Comparison of ENCODE assay signal across 8 mouse cellular contexts in the genomic region with DNA sequence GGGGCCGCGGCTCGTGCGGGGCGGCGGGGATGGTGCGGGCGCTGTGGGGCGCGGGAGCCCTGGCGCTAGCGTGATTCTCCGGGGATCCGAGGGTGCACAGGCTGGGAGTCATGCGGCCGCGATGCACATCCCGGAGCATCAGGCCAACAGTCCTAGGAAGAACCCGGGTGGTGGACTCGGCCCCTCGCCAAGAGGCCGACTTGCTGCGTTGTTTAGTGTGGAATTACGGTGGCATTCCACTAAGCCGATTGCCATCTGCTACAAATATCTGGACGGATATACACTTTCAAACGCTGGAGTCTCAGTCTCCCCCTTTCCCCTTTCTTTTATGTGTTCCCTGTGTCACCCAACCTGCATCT. TPM values are rescaled to one million over a fixed set of nuclear protein-coding genes. Genes with fewer than 3 reads are reported as not detected.
A peak's percentile ranks its signal among the peaks of the same experiment; 100 is the strongest.
DNase-seq lines count a peak whose midpoint lies in the region; ATAC-seq and TF ChIP-seq lines count a peak whose summit lies in the region.

No protein-coding gene starts in this region.

- ATAC-seq in embryonic facial prominence, embryonic 12.5 days (ENCODE audit: insufficient number of reproducible peaks, insufficient read depth, low FRiP score, low TSS enrichment), result peak; percentile 86
- peak; percentile 76 for ATAC-seq in intestine, embryonic 16.5 days
- peak; percentile 79 for ATAC-seq in neural tube, embryonic 13.5 days (ENCODE audit: low read depth)

- H3K4me3 ChIP-seq in left cerebral cortex, adult 2 months, result peak overlapping the region; percentile 95
- peak overlapping the region; percentile 92 for H3K4me3 ChIP-seq in embryonic facial prominence, embryonic 12.5 days
- peak overlapping the region; percentile 90 for H3K4me3 ChIP-seq in intestine, embryonic 16.5 days (ENCODE audit: low read length)
- H3K4me3 ChIP-seq in neural tube, embryonic 13.5 days, result peak overlapping the region; percentile 80

- peak overlapping the region; percentile 80 for H3K27ac ChIP-seq in left cerebral cortex, adult 2 months
- peak overlapping the region; percentile 91 for H3K27ac ChIP-seq in embryonic facial prominence, embryonic 12.5 days
- H3K27ac ChIP-seq in intestine, embryonic 16.5 days (ENCODE audit: low read length), result peak overlapping the region; percentile 82
- H3K27ac ChIP-seq in neural tube, embryonic 13.5 days (replicated peaks), result peak overlapping the region; percentile 88

- no peaks in the 10 kb centered on the region for H3K9me3 ChIP-seq in embryonic facial prominence, embryonic 12.5 days
- H3K9me3 ChIP-seq in intestine, embryonic 16.5 days (ENCODE audit: control insufficient read depth, low read length), result no peaks in the 10 kb centered on the region
- no peaks in the 10 kb centered on the region for H3K9me3 ChIP-seq in neural tube, embryonic 13.5 days

- H3K9ac ChIP-seq in embryonic facial prominence, embryonic 12.5 days, result peak overlapping the region; percentile 92
- peak overlapping the region; percentile 94 for H3K9ac ChIP-seq in intestine, embryonic 16.5 days (ENCODE audit: low read depth, low read length)
- H3K9ac ChIP-seq in neural tube, embryonic 13.5 days, result peak overlapping the region; percentile 87

- no peaks in the 10 kb centered on the region for H3K27me3 ChIP-seq in embryonic facial prominence, embryonic 12.5 days
- no peaks in the 10 kb centered on the region for H3K27me3 ChIP-seq in intestine, embryonic 16.5 days (replicated peaks; ENCODE audit: control insufficient read depth, insufficient read depth, low read length)
- no peaks in the 10 kb centered on the region for H3K27me3 ChIP-seq in neural tube, embryonic 13.5 days

- no peak for TF ChIP-seq CTCF in left cerebral cortex, adult 2 months (IDR thresholded peaks at IDR 0.05)

- DNase-seq in left cerebral cortex, adult 2 months (ENCODE audit: extremely low spot score in 1 of 2, low spot score in 2 of 2), result no peak
- DNase-seq in left cerebral cortex, adult 11 months (ENCODE audit: low spot score), result no peak
- no peak for DNase-seq in gastrocnemius, adult 8-10 months (ENCODE audit: low spot score in 2 of 2)
- no peak for DNase-seq in MN1 (ENCODE audit: low spot score)
- DNase-seq in urinary bladder, postnatal 36 days (ENCODE audit: low spot score in 2 of 2), result no peak

- 1% methylated on average over 27 of the region's 27 CpGs for WGBS in embryonic facial prominence, embryonic 12.5 days
- WGBS in intestine, embryonic 16.5 days, result 0% methylated on average over 26 of the region's 27 CpGs
- 0% methylated on average over 26 of the region's 27 CpGs for WGBS in neural tube, embryonic 13.5 days

- no peaks in the 10 kb centered on the region for H3K4me1 ChIP-seq in embryonic facial prominence, embryonic 12.5 days
- H3K4me1 ChIP-seq in intestine, embryonic 16.5 days (ENCODE audit: control insufficient read depth, insufficient read depth, low read length), result no peaks in the 10 kb centered on the region
- peaks cover 10% of the 10 kb centered on the region for H3K4me1 ChIP-seq in neural tube, embryonic 13.5 days (replicated peaks)

- intact Hi-C loops in left cerebral cortex, adult 2 months (cut with DNase I), result loop anchor here (2.0 to 10.0 kb wide), 4 partner anchors 213 to 745 kb away; no protein-coding TSS in a partner anchor

- peak overlapping the region; percentile 90 for H3K4me2 ChIP-seq in embryonic facial prominence, embryonic 12.5 days (replicated peaks)
- peak overlapping the region; percentile 65 for H3K4me2 ChIP-seq in intestine, embryonic 16.5 days (ENCODE audit: low read depth, low read length)
- peak overlapping the region; percentile 70 for H3K4me2 ChIP-seq in neural tube, embryonic 13.5 days

- H3K36me3 ChIP-seq in embryonic facial prominence, embryonic 12.5 days, result no peaks in the 10 kb centered on the region
- no peaks in the 10 kb centered on the region for H3K36me3 ChIP-seq in intestine, embryonic 16.5 days (ENCODE audit: control insufficient read depth, insufficient read depth, low read length)
- no peaks in the 10 kb centered on the region for H3K36me3 ChIP-seq in neural tube, embryonic 13.5 days

RNA-seq across cellular contexts. Expression of gene Xrcc4, which starts 0.4 kb away (rescaled TPM):
- 10 to 100 TPM; 11.6 to 16.8 TPM for total RNA-seq in left cerebral cortex, adult 2 months (2021)
- polyA plus RNA-seq in embryonic facial prominence, embryonic 12.5 days (2016; fragmentation: Nextera tagmentation; extraction: Ambion mirVana), result 8.8 and 10.2 TPM in 2 replicates
- polyA plus RNA-seq in intestine, embryonic 16.5 days (2015; fragmentation: Nextera tagmentation; extraction: Ambion mirVana), result 12.5 and 13.9 TPM in 2 replicates
- 13.7 and 15.8 TPM in 2 replicates for polyA plus RNA-seq in neural tube, embryonic 13.5 days (2015; fragmentation: Nextera tagmentation; extraction: Ambion mirVana)
- 1 to 10 TPM; 6.1 to 8.3 (median 7.5) TPM for total RNA-seq in gastrocnemius, adult 8-10 months (2022)

RNA-seq across cellular contexts. Expression of gene Tmem167, which starts 0.9 kb away (rescaled TPM):
- total RNA-seq in left cerebral cortex, adult 2 months (2021), result 10 to 100 TPM; 23.4 to 25.0 TPM
- 71.1 and 73.6 TPM in 2 replicates for polyA plus RNA-seq in embryonic facial prominence, embryonic 12.5 days (2016; fragmentation: Nextera tagmentation; extraction: Ambion mirVana)
- polyA plus RNA-seq in intestine, embryonic 16.5 days (2015; fragmentation: Nextera tagmentation; extraction: Ambion mirVana), result 46.4 and 47.9 TPM in 2 replicates
- 46.3 and 48.0 TPM in 2 replicates for polyA plus RNA-seq in neural tube, embryonic 13.5 days (2015; fragmentation: Nextera tagmentation; extraction: Ambion mirVana)
- total RNA-seq in gastrocnemius, adult 8-10 months (2022), result 1 to 10 TPM; 7.9 to 8.8 (median 8.3) TPM
